Mouse (Mus musculus) bone marrow, adult 2 months (tissue): ENCODE measurements around the gene Mapk8ip3. TPM values are rescaled to one million over a fixed set of nuclear protein-coding genes. Genes with fewer than 3 reads are reported as not detected.

Experiments used
- H3K27ac ChIP-seq: fragments of 200-500 bp; 2 replicates; pipeline ENCODE4 v1.5.1; 2012; ENCODE audit warnings: low read depth, mild to moderate bottlenecking, control low read depth, inconsistent platforms, low read length; ENCODE audit not compliant: control insufficient read depth, poor library complexity, insufficient read depth
- H3K4me1 ChIP-seq: fragments of 200-500 bp; 2 replicates; pipeline ENCODE4 v1.6.1; 2011; ENCODE audit warnings: low read length; ENCODE audit not compliant: control insufficient read depth, insufficient read depth
- H3K4me3 ChIP-seq: fragments of 200-500 bp; replicated peaks from 2 replicates; pipeline ENCODE3; 2011; ENCODE audit warnings: mild to moderate bottlenecking, low read depth, low read length, control low read depth; ENCODE audit not compliant: control insufficient read depth
- CTCF ChIP-seq: fragments of 200-500 bp; IDR thresholded peaks from 2 replicates; pipeline ENCODE4 v1.5.1; 2011; ENCODE audit warnings: low read length, control low read depth; ENCODE audit not compliant: control insufficient read depth, insufficient read depth
- POLR2A ChIP-seq: fragments of 200-500 bp; IDR thresholded peaks from 2 replicates; pipeline ENCODE4 v1.6.1; 2011; ENCODE audit warnings: low read depth, mild to moderate bottlenecking, control low read depth, low read length, borderline replicate concordance; ENCODE audit not compliant: control insufficient read depth
- WGBS: fragments of 180-500 bp; shearing (Covaris S2); methylation state at CpG from one replicate; pipeline ENCODE4 v1.1.7; 2018; 5-methylcytosine and 5-hydroxymethylcytosine counted together
- polyA plus RNA-seq: library from polyadenylated mRNA; stranded (reverse); fragments of >200 nt; gene quantifications from 2 replicates; pipeline ENCODE4 v1.2.4, GENCODE M21; 2011; ENCODE audit warnings: low replicate concordance; ENCODE audit not compliant: missing spikeins, insufficient read depth, insufficient read length

The Mapk8ip3 gene
- polyA plus RNA-seq, 1 experiment, result 96.3 TPM

DNA sequence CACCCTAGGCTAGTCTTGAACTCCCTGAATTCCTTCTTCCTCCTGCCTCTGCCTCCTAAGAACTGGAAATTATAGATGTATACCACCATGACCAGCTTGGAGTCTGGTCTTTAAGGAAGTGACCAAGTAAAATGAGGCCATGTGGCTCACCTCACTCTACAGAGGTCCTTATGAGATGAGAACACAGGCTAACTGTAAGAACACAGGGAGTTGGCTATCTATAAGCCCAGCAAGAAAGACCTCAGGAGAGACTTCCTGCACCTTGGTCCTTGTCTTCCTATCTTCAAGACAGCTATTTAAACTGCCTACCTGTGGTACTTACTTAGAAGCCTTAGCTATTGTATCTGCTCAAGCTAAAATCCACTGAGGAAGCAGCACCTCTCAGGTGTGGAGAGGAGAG is 22.8 kb downstream of the Mapk8ip3 start:
- Histone ChIP-seq H3K27ac (no peak overlapping the region), H3K4me3 (no peak overlapping the region), H3K4me1 (no peaks in the 10 kb centered on the region)
- TF ChIP-seq CTCF, result no peak
- TF ChIP-seq POLR2A, result no peak

DNA sequence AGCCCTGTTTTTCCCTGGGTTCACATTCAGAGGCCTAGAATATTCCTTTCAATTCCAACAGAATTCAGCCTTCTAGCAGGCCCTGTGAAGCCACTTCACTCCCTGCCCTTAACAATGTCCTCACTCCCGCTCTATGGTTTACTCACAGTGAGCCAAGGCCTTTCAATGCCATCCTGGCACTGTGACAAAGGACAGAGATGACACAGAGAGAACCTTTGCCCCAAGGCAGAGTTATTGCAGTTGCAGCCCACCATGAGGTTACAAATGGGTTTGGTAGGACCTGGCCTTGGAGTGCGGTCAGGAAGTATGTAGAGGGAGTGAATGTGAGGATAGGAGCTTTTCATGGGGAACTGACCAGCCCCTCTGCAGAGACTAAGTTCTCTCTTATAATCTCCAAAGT is 29.2 kb downstream of the Mapk8ip3 start:
- peaks cover 2% of the 10 kb centered on the region; the same call in 1 of the 2 replicates for H3K4me1 ChIP-seq
- no peak overlapping the region for H3K4me3 ChIP-seq
- H3K27ac ChIP-seq, result no peak overlapping the region
- TF ChIP-seq POLR2A (no peak), CTCF (no peak)
- WGBS, result 94% methylated on average over 2 of the region's 2 CpGs

DNA sequence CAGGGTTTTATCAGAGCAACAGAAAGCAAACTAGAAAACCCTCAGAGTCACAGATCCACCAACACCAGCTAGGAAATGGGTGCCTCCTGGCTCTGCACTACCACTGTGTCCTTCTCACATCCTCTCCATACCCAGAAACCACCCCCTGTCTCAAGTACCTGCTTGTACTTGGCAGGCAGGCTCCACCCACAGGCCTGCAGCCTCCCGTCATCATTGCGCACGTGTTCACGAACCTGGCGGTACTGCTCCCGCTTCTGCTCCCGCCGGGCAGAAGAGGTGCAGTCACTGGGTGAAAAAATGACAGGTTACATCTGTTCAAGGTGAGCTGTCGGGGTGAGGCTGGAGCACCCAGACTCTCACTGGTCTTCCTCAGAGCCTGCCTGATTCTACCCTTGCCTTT is 33.0 kb downstream of the Mapk8ip3 start:
- TF ChIP-seq POLR2A, result no peak
- TF ChIP-seq CTCF, result no peak
- Histone ChIP-seq H3K4me3 (no peak overlapping the region), H3K27ac (peak overlapping the region; percentile 18; the same call in 1 of the 2 replicates), H3K4me1 (peaks cover 4% of the 10 kb centered on the region; the same call in 1 of the 2 replicates)
- 94% methylated on average over 9 of the region's 9 CpGs for WGBS

DNA sequence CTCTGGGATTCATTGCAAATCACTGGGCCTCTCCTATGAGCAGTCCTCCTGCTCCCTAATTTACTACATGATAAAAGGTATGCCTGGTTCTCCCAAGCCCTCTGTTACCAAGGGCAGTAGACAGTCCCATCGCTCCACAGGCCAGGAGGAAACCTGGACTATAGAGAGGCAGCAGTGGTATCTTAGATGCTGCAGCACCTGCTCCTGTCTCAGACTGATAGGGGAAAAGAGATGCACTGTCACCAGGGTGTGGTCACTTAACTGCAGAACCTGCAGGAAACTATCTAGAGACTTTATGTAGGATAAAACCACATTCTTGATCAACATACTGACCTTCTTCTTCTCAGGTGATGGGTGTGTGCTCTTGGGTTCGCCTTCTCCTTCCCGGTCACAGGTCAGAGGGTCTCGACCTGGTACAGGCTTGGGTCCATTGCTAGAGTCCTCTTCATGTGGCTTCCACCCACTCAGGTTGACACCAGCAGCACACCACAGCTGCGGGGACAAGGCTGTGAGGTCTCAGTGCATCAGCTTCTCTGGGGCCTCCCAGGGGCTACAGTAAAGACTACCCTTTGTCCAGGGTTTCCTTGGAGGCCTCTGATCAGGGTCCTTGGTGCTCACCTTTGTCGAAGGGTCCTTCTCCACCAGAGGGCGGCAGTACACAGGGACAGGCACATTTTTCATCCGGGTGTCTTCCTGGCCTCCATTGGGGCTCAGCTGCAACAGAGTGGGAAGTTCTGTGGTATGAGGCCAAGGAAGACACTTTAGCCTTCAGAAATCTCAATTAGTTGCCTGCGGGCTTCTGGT is 33.9 kb downstream of the Mapk8ip3 start:
- peak overlapping the region; percentile 13 for H3K4me3 ChIP-seq
- peaks cover 4% of the 10 kb centered on the region; the same call in 1 of the 2 replicates for H3K4me1 ChIP-seq
- H3K27ac ChIP-seq, result peak overlapping the region; percentile 85
- peak; percentile 57 for TF ChIP-seq CTCF
- no peak for TF ChIP-seq POLR2A
- 52% methylated on average over 9 of the region's 9 CpGs for WGBS

DNA sequence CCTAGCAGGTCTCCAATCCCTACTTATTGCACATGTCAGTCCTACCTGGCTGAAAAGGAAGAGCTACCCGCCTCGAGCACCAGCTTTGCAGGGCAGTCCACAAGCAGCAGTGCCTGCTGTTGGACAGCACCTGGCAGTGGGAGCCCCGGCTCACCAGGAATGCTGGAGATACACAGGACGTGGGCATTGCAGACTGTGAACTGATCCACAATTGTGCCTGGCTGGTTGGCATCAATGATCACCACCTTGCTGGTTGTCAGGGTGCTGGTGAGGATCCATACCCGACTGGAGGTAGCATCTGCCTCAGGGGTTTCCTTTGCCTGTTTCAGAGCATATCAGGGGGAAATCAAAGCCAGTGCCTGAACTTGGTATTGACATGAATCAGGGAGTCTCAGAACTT is 34.7 kb downstream of the Mapk8ip3 start:
- peaks cover 4% of the 10 kb centered on the region; the same call in 1 of the 2 replicates for H3K4me1 ChIP-seq
- 84% methylated on average over 5 of the region's 5 CpGs for WGBS
- TF ChIP-seq POLR2A, result no peak
- TF ChIP-seq CTCF, result no peak
- peak overlapping the region; percentile 39 for H3K27ac ChIP-seq
- H3K4me3 ChIP-seq, result no peak overlapping the region

DNA sequence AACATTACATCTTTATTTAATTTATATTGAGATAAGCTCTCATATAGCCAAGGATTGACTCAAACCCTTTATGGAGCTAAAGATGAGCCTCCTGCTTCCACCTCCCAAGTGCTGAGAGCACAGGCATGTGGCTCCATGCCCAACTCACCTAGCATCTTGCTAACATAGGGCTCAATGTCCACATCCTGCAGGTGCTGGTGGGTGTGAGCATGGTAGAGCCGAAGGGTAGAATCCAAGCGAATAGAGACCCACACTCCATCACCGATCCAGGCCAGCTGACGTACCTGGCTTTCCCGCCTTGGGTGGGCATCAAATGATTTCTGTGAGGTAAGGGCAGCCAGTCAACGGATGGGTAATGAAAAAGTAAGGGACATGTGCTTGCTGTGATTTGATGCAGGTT is 36.8 kb downstream of the Mapk8ip3 start:
- TF ChIP-seq CTCF, result no peak
- no peak for TF ChIP-seq POLR2A
- WGBS, result 94% methylated on average over 6 of the region's 6 CpGs
- H3K4me1 ChIP-seq, result peaks cover 4% of the 10 kb centered on the region; the same call in 1 of the 2 replicates
- H3K4me3 ChIP-seq, result no peak overlapping the region
- H3K27ac ChIP-seq, result no peak overlapping the region

DNA sequence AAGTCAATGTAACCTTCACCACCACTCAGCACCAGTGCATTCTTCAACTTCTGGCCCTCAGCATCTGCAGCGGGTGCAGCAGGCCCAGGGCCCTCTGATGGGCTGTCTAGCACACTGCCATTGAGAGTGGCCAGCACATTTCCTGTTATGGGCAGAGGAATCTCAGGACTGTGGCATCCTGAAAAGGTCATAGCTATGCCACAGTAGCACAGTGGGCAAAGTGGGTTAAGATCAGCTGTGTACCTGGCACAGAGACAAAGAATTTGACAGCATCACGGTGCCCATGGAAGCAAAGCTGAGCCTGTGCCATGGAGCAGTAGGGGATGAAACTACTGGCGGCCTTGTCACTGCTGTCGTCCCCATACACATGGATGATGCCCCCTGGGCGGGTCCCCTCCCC is 37.6 kb downstream of the Mapk8ip3 start:
- Histone ChIP-seq H3K27ac (no peak overlapping the region), H3K4me1 (peaks cover 4% of the 10 kb centered on the region; the same call in 1 of the 2 replicates), H3K4me3 (no peak overlapping the region)
- TF ChIP-seq POLR2A (no peak), CTCF (0 out of 2 replicates have a peak, but pooled peaks have one; percentile 1)
- 85% methylated on average over 5 of the region's 5 CpGs for WGBS

DNA sequence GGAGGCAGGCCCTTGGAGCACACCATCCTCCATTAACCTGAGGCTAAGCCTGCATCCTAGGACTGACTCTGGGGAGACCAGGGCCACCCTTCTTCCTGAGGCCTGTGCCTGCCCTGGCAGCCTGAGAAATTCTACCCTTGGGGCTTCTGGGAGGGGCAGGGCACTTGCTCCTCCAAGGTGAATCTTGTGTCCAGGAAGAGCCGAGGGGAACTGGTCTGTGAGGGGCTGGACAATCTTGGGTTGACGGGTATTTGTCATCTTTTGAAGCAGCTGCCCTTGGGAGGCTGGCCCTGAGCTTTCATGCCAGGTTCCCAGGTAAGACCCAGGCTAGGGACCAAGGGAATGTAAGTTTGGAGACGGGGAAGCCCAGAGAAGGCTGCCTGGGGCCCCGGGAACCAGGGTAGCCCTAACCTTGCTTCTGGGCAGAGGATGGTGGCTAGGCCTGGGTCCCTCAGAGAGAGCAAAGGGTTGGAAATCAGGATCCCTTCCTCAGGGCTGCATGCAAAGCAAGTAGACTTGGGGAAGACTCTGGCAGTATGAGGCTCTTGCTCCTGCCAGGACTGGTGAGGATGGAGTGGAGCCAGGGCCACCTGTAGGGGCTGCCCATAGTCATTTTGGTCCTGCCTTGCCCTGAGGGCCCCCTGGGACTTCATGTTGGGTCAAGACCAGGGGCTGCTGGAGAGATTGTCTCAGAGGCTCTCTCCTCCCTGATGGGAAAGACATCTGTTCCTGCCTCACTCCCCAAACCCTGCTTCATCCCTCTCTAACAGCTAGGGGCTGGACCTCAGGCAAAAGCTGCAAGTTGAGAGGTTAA is 38.5 kb downstream of the Mapk8ip3 start:
- H3K27ac ChIP-seq, result no peak overlapping the region; the same call in 1 of the 2 replicates
- peaks cover 3% of the 10 kb centered on the region; the same call in 1 of the 2 replicates for H3K4me1 ChIP-seq
- no peak overlapping the region for H3K4me3 ChIP-seq
- TF ChIP-seq POLR2A, result no peak
- TF ChIP-seq CTCF, result no peak
- WGBS, result 82% methylated on average over 4 of the region's 4 CpGs
